Mouse (Mus musculus) heart, postnatal 0 days (tissue): ENCODE measurements at regions not wholly inside any gene's neighbourhood (a gene's known extent, or its start where the extent isn't known, plus 50 kb on each side); places are given as distances from the start of the nearest gene placed in this dataset.

Source experiments
- CTCF ChIP-seq: IDR thresholded peaks from 2 replicates; pipeline ENCODE4 v1.5.1; 2016; ENCODE audit warnings: antibody characterized with exemption, control low read depth, low read depth
- EP300 ChIP-seq: IDR thresholded peaks from 2 replicates; pipeline ENCODE4 v1.6.1; 2016; ENCODE audit warnings: antibody characterized with exemption, low read depth

DNA sequence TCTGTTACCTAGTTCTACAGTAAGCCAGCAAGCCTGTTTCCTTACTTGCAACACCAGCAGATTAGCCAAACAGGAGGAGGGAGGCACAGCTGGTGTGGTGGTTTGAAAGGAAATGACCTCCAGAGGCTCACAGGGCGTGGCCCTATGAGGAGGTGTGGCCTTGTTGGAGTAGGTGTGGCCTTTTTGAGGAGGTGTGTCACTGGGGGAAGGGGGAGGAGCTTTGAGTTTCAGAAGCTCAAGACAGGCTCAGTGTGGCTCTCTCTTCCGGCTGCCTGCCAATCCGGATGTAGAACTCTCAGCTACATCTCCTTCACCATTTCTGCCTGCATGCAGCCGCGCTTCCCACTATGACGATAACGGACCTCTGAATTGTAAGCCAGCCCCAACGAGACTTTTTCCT is 82.7 kb downstream of the Zfp281 start:
- TF ChIP-seq EP300 (no peak), CTCF (no peak)
